Mouse (Mus musculus) lung, embryonic 15.5 days (tissue): ENCODE measurements around the gene Gm11172. TPM values are rescaled to one million over a fixed set of nuclear protein-coding genes. Genes with fewer than 3 reads are reported as not detected.

Source experiments
- ATAC-seq: fragments of 200-750 bp; cut with Nextera tagmentation; 2 replicates; pipeline ENCODE4 v1.8.0; 2017; ENCODE audit warnings: moderate number of reproducible peaks, borderline replicate concordance; ENCODE audit not compliant: low FRiP score, low TSS enrichment; ENCODE audit errors: extremely low read depth
- H3K27ac ChIP-seq: fragments of 300-500 bp; sonication (generic); 2 replicates; pipeline ENCODE4 v1.5.1; 2015; ENCODE audit warnings: moderate library complexity, mild to moderate bottlenecking, inconsistent platforms
- H3K27me3 ChIP-seq: fragments of 300-500 bp; sonication (generic); 2 replicates; pipeline ENCODE4 v1.6.1; 2015; ENCODE audit warnings: inconsistent platforms
- H3K36me3 ChIP-seq: fragments of 300-500 bp; sonication (generic); 2 replicates; pipeline ENCODE4 v1.6.1; 2015; ENCODE audit warnings: inconsistent platforms
- H3K4me1 ChIP-seq: fragments of 300-500 bp; sonication (generic); 2 replicates; pipeline ENCODE4 v1.6.1; 2015; ENCODE audit warnings: inconsistent platforms
- H3K4me2 ChIP-seq: fragments of 300-500 bp; sonication (generic); 2 replicates; pipeline ENCODE4 v1.6.1; 2015; ENCODE audit warnings: inconsistent platforms, mild to moderate bottlenecking, moderate library complexity
- H3K4me3 ChIP-seq: fragments of 300-500 bp; sonication (generic); 2 replicates; pipeline ENCODE4 v1.5.1; 2015; ENCODE audit warnings: mild to moderate bottlenecking, inconsistent platforms
- H3K9ac ChIP-seq: fragments of 300-500 bp; sonication (generic); 2 replicates; pipeline ENCODE4 v1.6.1; 2015; ENCODE audit warnings: inconsistent platforms
- H3K9me3 ChIP-seq: fragments of 300-500 bp; sonication (generic); 2 replicates; pipeline ENCODE4 v1.6.1; 2016; ENCODE audit warnings: inconsistent platforms
- WGBS: fragments of 180-500 bp; shearing (Covaris S2); methylation state at CpG from one replicate; pipeline ENCODE4 v1.1.7; 2015; 5-methylcytosine and 5-hydroxymethylcytosine counted together
- polyA plus RNA-seq: library from polyadenylated mRNA; unstranded; fragments of >200 nt; fragmentation: Nextera tagmentation; extraction: Ambion mirVana; gene quantifications from 2 replicates; pipeline ENCODE4 v1.2.1, GENCODE M21; 2015

The Gm11172 gene
- polyA plus RNA-seq, 1 experiment from 2014 or later, result not detected

DNA sequence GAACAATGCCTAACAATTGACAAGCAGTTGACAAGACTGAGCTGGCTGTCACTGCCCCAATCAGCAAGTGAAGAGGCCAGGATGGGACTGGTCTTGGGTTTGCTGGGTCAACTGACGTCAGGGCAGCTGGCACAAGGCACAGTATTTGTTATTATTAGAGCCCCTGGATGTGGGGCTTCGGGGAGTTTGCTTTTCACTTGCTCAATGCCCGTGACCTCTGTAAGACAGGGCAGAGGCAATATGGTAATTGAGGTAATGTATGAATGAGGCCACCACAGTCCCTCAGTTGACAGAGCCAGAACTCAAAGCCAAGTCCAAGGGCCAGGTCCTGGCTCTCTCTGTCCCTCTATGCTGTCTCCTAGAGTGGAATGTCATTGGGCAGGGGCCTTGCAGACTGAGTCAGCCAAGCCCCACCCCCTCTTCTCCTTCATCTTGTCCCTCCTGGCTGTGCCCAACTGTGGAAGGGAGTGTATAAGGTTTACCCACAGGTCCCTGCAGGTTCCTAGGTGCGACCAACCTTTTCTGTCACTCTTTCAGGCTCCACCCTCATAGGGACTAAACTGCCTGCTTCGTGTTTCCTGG lies 35.0 kb upstream of the Gm11172 start:
- no peak overlapping the region for H3K4me2 ChIP-seq
- H3K4me1 ChIP-seq, result peaks cover 26% of the 10 kb centered on the region
- H3K9ac ChIP-seq, result no peak overlapping the region
- H3K9me3 ChIP-seq, result no peaks in the 10 kb centered on the region
- H3K27me3 ChIP-seq, result no peaks in the 10 kb centered on the region
- no peak overlapping the region for H3K4me3 ChIP-seq
- no peak for ATAC-seq
- 59% methylated on average over 5 of the region's 5 CpGs for WGBS
- H3K27ac ChIP-seq, result no peak overlapping the region
- no peaks in the 10 kb centered on the region for H3K36me3 ChIP-seq

DNA sequence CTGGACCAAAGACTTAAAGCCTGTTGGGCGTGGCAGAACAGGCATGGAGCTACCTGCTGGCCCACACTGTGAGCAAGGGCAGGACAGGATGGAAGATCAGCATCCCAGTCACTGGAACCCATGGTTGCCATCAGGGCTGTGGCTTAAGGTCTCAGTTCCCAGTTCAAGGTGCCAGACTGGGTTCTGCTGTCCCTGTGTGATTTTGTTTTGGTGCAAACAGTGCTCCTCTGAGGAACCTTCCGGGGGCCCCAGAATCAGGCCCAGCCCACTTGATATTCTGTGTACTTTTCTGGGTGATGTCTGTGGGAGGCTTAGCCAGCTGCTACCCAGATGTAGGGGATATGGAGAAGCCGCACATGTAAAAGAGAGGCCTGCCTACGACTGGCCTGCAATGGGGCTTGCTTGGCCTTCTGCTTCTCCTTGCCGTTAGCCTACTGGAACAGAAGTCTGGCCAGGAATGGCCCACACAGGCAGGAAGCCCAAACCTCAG lies 32.0 kb upstream of the Gm11172 start:
- no peaks in the 10 kb centered on the region for H3K36me3 ChIP-seq
- no peaks in the 10 kb centered on the region for H3K27me3 ChIP-seq
- H3K4me2 ChIP-seq, result no peak overlapping the region
- 71% methylated on average over 5 of the region's 5 CpGs for WGBS
- no peak overlapping the region; the same call in 1 of the 2 replicates for H3K27ac ChIP-seq
- no peak overlapping the region for H3K4me3 ChIP-seq
- H3K9ac ChIP-seq, result no peak overlapping the region
- peaks cover 46% of the 10 kb centered on the region for H3K4me1 ChIP-seq
- no peaks in the 10 kb centered on the region for H3K9me3 ChIP-seq
- ATAC-seq, result no peak

DNA sequence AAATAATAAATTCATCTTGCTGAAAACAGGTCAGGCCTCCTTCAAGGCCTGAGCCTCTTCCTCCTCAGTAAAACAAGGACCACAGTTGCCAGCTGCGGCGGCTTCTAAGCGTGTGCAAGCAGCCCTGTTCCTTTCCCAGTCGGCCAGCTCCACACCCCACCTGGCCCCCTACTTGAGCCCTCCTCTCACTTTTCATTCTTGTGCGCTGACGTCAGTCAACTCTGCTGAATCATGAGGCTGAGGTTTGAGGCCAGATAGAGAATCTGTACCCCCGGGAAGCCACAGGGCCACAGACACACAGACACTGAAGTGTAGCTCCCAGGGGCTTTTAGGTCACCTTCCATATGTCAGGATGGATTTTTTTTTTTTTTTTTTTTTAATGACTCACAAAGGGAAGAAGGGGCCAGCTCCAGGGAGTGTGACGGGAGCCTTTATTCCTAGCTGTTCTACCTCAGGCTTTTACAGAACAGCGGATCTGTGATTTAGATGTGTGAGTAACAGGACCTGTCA lies 30.8 kb upstream of the Gm11172 start:
- Histone ChIP-seq H3K27me3 (no peaks in the 10 kb centered on the region), H3K4me1 (peaks cover 55% of the 10 kb centered on the region), H3K36me3 (no peaks in the 10 kb centered on the region), H3K4me3 (no peak overlapping the region), H3K27ac (peak overlapping the region; percentile 51), H3K9me3 (no peaks in the 10 kb centered on the region), H3K4me2 (peak overlapping the region; percentile 98; the same call in 1 of the 2 replicates), H3K9ac (no peak overlapping the region; the same call in 1 of the 2 replicates)
- 43% methylated on average over 9 of the region's 9 CpGs for WGBS
- no peak for ATAC-seq

DNA sequence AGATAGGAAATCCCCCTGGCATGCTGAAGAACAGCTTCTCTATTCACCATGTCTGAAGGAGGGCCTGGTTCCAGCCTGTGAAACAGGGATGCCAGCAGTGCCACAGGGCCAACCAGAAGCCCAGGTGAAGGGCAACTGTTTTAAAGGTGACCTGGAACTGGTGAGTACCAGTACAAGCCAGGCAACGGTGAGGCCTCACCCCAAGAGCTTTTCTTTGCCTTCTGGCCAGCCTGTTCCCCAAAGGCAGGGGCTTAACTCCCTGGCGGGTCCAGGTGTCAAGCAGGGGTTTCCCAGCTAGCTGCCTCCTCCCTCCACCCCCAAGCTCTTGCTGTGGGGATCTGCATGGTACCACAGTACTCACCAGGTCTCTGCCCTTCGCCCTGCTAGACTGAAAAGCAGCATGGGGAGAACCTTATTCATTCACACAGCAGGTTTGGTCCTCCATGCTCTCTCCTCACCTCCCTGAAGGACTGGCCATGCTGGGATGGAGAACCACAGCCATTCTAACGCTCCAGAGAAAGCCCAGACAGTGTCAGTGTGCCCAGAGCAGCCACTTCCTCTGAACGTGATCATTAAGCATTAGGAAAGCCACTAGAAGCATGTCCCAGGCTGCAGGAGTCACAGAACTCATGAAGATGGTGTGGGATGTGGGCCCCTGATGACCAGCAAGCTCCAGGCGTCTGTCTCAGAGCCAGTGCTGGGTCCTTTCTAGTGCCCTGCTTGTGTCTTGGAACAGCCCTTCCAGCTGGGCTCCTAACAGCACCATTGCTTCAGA lies 30.2 kb upstream of the Gm11172 start:
- Histone ChIP-seq H3K36me3 (no peaks in the 10 kb centered on the region), H3K27ac (peak overlapping the region; percentile 51), H3K9ac (peak overlapping the region; percentile 20), H3K4me1 (peaks cover 62% of the 10 kb centered on the region), H3K4me3 (peak overlapping the region; percentile 62), H3K9me3 (no peaks in the 10 kb centered on the region), H3K27me3 (no peaks in the 10 kb centered on the region), H3K4me2 (peak overlapping the region; percentile 98)
- no peak for ATAC-seq
- WGBS, result 37% methylated on average over 6 of the region's 6 CpGs

DNA sequence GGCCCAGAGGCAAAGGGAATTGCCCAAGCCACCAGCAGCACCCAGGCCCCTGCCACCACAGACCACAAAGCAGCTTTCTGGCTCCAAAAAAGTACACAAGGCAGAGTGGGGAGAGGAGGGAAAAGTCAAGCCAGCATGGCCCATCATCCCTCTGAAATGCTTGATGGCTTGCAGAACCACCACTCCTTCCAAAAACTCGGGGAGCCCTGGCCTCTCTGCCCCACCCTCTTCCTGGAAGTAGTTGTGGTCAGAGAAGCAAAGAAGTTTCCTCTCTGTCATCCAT lies 29.6 kb upstream of the Gm11172 start:
- Histone ChIP-seq H3K27ac (peak overlapping the region; percentile 51; the same call in 1 of the 2 replicates), H3K4me1 (peaks cover 63% of the 10 kb centered on the region), H3K36me3 (no peaks in the 10 kb centered on the region), H3K4me2 (peak overlapping the region; percentile 98), H3K9ac (peak overlapping the region; percentile 20; the same call in 1 of the 2 replicates), H3K9me3 (no peaks in the 10 kb centered on the region), H3K4me3 (peak overlapping the region; percentile 62), H3K27me3 (no peaks in the 10 kb centered on the region)
- ATAC-seq, result no peak
- 16% methylated on average over 1 of the region's 1 CpGs for WGBS

DNA sequence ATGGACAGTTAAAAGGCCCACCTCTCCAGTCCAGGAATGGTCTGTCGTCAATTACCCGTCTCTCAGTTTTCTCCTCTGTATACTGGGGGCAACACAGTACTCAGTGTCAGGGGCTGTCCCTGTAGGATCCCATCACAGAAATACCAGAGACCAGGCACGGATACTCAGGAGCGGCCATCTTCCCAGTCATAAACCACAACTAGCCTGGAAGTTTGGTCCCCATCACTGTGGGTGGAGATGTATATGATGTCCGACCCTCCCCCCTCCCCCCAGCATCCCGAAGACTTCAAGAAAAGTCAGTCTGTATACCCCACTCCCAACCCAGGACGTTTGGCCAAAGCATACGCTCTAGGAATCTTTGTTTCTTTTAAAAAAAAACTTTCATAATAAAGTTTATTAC lies 29.3 kb upstream of the Gm11172 start:
- no peaks in the 10 kb centered on the region for H3K9me3 ChIP-seq
- peaks cover 63% of the 10 kb centered on the region for H3K4me1 ChIP-seq
- no peak overlapping the region for H3K27ac ChIP-seq
- WGBS, result 60% methylated on average over 8 of the region's 8 CpGs
- peak overlapping the region; percentile 62 for H3K4me3 ChIP-seq
- H3K36me3 ChIP-seq, result no peaks in the 10 kb centered on the region
- no peak for ATAC-seq
- H3K9ac ChIP-seq, result peak overlapping the region; percentile 82; the same call in 1 of the 2 replicates
- H3K27me3 ChIP-seq, result no peaks in the 10 kb centered on the region
- H3K4me2 ChIP-seq, result peak overlapping the region; percentile 98

DNA sequence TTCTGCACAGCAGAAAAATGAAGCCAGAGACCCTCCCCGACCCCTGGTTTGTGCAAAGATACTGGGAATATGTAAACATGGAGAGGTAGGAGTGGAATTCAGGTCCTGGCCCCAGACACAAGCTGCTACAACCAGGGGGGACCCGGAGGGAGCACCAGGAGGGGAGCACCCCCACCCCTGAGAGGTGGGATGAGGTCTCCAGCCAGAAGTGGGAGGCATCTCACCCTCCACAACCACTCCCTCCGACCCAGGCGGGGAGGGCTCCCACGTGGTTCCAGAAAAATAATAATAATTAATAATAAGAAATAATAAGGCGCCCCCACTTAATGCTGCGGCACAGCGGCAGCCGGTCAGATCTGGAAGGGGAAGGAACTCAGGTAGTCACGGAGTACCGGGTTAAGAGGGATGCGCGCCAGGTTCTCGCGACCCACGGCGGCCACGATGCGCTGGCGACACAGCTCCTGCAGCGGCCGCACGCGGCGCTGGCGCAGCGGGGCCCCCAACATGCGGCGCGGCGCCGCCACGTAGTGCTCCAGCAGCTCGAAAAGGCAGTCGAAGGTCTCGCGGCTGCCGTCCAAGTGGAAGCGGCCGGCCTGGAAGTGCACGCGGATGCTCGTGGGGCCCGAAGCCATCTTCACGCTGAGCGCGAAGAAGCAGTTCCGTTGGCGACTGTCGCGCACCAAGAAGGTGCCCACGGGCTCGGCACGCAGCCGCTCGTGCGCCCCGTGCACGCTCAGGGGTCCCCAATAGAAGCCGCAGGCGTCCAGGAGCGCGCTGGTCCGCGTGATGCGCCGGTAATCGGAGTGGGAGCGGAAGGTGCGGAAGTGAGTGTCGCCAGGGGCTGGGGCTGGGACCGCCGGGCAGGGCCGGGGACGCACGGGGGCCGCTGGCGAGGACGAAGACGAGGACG lies 28.6 kb upstream of the Gm11172 start:
- H3K9ac ChIP-seq, result peak overlapping the region; percentile 82
- H3K4me2 ChIP-seq, result peak overlapping the region; percentile 98
- H3K9me3 ChIP-seq, result no peaks in the 10 kb centered on the region
- no peaks in the 10 kb centered on the region for H3K36me3 ChIP-seq
- peak overlapping the region; percentile 62 for H3K4me3 ChIP-seq
- no peak for ATAC-seq
- H3K27me3 ChIP-seq, result no peaks in the 10 kb centered on the region
- WGBS, result under 1% methylated on average over 80 of the region's 81 CpGs
- H3K27ac ChIP-seq, result peak overlapping the region; percentile 99
- H3K4me1 ChIP-seq, result peaks cover 63% of the 10 kb centered on the region

DNA sequence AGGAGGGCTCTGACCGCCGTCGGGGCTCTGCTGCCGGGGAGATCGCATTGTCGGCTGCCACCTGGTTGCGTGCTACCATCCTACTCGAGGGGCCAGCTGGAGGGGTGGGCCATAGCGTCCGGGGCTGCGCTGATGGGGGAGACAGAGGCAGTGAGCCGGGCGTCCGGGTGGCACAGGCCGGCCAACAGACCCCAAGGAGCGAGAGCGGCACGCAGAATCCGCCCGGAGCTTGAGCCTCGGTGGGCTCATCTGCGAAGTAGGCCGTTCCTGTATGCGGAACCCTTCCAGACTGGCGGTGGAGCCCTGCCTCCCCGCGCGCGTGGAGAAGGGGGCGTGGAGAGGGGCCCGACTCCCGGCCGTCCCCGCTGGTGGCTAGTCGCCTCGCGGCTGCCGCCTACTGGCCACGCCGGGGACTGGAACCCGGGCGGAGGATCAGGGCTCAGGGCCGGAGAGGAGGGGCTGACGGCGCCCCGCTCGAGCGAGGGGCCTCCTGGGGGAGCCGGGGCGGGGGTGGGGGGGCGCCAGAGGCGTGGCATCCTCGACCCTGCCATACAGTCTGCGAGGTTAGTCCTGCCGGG lies 27.8 kb upstream of the Gm11172 start:
- H3K9me3 ChIP-seq, result no peaks in the 10 kb centered on the region
- peak overlapping the region; percentile 62 for H3K4me3 ChIP-seq
- H3K36me3 ChIP-seq, result no peaks in the 10 kb centered on the region
- H3K9ac ChIP-seq, result peak overlapping the region; percentile 82
- peak overlapping the region; percentile 99 for H3K27ac ChIP-seq
- H3K27me3 ChIP-seq, result no peaks in the 10 kb centered on the region
- WGBS, result under 1% methylated on average over 55 of the region's 55 CpGs
- peak overlapping the region; percentile 98 for H3K4me2 ChIP-seq
- peak; percentile 85 for ATAC-seq
- peaks cover 63% of the 10 kb centered on the region for H3K4me1 ChIP-seq

DNA sequence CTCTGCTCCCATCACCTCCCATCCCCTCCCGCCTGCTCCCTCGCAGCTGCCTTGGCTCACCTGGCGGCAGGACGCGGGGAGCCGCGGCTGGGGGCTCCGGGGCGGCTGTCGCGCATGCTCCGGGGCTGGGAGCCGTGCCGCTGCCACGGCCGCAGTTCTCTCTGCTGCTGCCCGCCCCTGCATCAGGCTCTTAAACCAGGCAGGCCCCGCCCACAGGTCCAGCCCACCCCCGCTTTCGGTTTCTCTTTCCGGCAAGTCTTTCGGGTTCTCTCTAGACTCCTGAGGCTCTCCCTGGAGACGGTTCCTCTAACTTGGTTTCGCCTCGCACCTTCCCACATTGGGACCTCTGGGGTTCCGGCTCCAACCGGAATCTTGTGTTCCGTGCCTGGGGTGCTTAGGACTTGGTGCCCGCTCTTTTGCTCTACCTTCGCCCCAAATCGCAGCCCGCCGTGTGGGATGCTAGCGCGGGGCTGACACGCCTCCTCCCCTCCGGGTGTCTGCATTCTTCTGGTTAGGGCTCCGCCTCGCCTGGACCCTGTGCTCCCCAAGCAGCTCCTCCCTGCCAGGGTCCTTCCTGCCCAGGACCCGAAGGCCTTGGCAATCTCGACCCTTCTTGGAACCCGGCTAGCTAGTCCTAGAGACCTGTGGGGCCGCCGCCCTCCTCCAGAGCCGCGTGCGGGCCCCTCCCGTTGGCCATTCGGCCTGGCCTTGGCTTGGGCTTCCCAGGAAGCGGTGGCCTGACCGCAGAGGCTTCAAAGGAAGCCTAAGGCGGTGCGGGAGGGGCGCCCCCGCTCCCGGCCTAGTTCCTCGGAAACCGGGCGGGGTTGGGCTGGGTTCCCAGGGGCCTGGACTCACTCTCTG lies 27.1 kb upstream of the Gm11172 start, which contains the start of gene Socs1:
Gene Socs1 (minus strand): TSS at position 166 of the 861 bp plus-strand sequence.
- H3K4me3 ChIP-seq, result peak within 1 kb of the TSS; percentile 62
- H3K9me3 ChIP-seq, result no peaks in the 10 kb centered on the region
- peaks cover 56% of the 10 kb centered on the region for H3K4me1 ChIP-seq
- no peaks in the 10 kb centered on the region for H3K36me3 ChIP-seq
- WGBS, result under 1% methylated on average over 59 of the region's 59 CpGs
- peak; percentile 88 for ATAC-seq
- no peaks in the 10 kb centered on the region for H3K27me3 ChIP-seq
- peak within 1 kb of the TSS; percentile 82 for H3K9ac ChIP-seq
- peak within 1 kb of the TSS; percentile 99 for H3K27ac ChIP-seq
- peak within 1 kb of the TSS; percentile 98 for H3K4me2 ChIP-seq

DNA sequence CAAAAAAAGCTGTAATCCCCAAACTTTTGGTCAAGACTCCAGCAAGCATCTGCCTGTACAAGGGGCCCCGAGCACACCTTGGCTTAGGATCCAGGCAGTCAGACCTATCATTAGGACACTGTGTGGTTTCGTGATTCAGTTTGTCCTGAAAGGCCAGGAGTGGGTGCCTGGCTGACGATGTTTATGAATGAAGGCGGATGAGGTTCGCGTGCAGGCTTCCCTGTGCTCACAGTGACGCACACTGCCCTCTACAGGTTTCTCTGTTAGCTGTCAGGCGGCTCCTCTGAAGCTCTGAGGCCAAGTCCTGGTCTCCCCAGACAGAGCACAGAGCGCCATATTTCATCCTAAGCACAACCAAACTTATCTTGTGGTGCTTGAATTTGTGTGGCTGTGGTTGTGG lies 26.4 kb upstream of the Gm11172 start:
- Histone ChIP-seq H3K4me2 (peak overlapping the region; percentile 98), H3K36me3 (no peaks in the 10 kb centered on the region), H3K9me3 (no peaks in the 10 kb centered on the region), H3K27ac (peak overlapping the region; percentile 99), H3K4me1 (peaks cover 49% of the 10 kb centered on the region), H3K4me3 (peak overlapping the region; percentile 62), H3K9ac (peak overlapping the region; percentile 82), H3K27me3 (no peaks in the 10 kb centered on the region)
- 2% methylated on average over 9 of the region's 9 CpGs for WGBS
- peak; percentile 25 for ATAC-seq
